Mouse (Mus musculus) forebrain, embryonic 15.5 days (tissue): ENCODE data around the gene Zbtb34. TPM values are rescaled to one million over a fixed set of nuclear protein-coding genes. Genes with fewer than 3 reads are reported as not detected.

Experiments used
- ATAC-seq: fragments of 200-750 bp; cut with Nextera tagmentation; replicated peaks from 2 replicates; pipeline ENCODE4 v1.8.0; 2017; ENCODE audit warnings: mild to moderate bottlenecking, moderate TSS enrichment, moderate library complexity
- H3K27ac ChIP-seq: fragments of 300-500 bp; sonication (generic); replicated peaks from 2 replicates; pipeline ENCODE4 v1.5.1; 2015; ENCODE audit warnings: mild to moderate bottlenecking, inconsistent platforms
- H3K27me3 ChIP-seq: fragments of 300-500 bp; sonication (generic); 2 replicates; pipeline ENCODE4 v1.6.1; 2015; ENCODE audit warnings: inconsistent platforms
- H3K36me3 ChIP-seq: fragments of 300-500 bp; sonication (generic); 2 replicates; pipeline ENCODE4 v1.6.1; 2015; ENCODE audit warnings: mild to moderate bottlenecking, inconsistent platforms
- H3K4me1 ChIP-seq: fragments of 300-500 bp; sonication (generic); 2 replicates; pipeline ENCODE4 v1.6.1; 2015; ENCODE audit warnings: inconsistent platforms
- H3K4me2 ChIP-seq: fragments of 300-500 bp; sonication (generic); replicated peaks from 2 replicates; pipeline ENCODE4 v1.6.1; 2015; ENCODE audit warnings: mild to moderate bottlenecking, inconsistent platforms
- H3K4me3 ChIP-seq: fragments of 300-500 bp; sonication (generic); 2 replicates; pipeline ENCODE4 v1.5.1; 2015; ENCODE audit warnings: mild to moderate bottlenecking, inconsistent platforms
- H3K9ac ChIP-seq: fragments of 300-500 bp; sonication (generic); replicated peaks from 2 replicates; pipeline ENCODE4 v1.6.1; 2015; ENCODE audit warnings: mild to moderate bottlenecking, inconsistent platforms
- H3K9me3 ChIP-seq: fragments of 300-500 bp; sonication (generic); 2 replicates; pipeline ENCODE4 v1.6.1; 2016; ENCODE audit warnings: inconsistent platforms
- WGBS: fragments of 180-500 bp; shearing (Covaris S2); methylation state at CpG from one replicate; pipeline ENCODE4 v1.1.7; 2015; ENCODE audit warnings: mixed read lengths; 5-methylcytosine and 5-hydroxymethylcytosine counted together
- polyA plus RNA-seq: library from polyadenylated mRNA; unstranded; fragments of >200 nt; fragmentation: Nextera tagmentation; extraction: Ambion mirVana; gene quantifications from 2 replicates; pipeline ENCODE4 v1.2.1, GENCODE M21; 2015

Gene Zbtb34
- polyA plus RNA-seq, 1 experiment from 2014 or later, result 7.1 TPM

GRCm38 (mm10) chr2:33426640-33427398 is 4.3 kb downstream of the Zbtb34 start:
- H3K27ac ChIP-seq, result peak overlapping the region; percentile 24; the same call in 1 of the 2 replicates
- H3K4me2 ChIP-seq, result no peak overlapping the region
- H3K9ac ChIP-seq, result no peak overlapping the region
- 61% methylated on average over 10 of the region's 10 CpGs for WGBS
- H3K9me3 ChIP-seq, result no peaks in the 10 kb centered on the region
- no peak overlapping the region for H3K4me3 ChIP-seq
- H3K4me1 ChIP-seq, result peaks cover 32% of the 10 kb centered on the region
- no peak for ATAC-seq
- H3K36me3 ChIP-seq, result peaks cover 10% of the 10 kb centered on the region; the same call in 1 of the 2 replicates
- no peaks in the 10 kb centered on the region for H3K27me3 ChIP-seq

DNA sequence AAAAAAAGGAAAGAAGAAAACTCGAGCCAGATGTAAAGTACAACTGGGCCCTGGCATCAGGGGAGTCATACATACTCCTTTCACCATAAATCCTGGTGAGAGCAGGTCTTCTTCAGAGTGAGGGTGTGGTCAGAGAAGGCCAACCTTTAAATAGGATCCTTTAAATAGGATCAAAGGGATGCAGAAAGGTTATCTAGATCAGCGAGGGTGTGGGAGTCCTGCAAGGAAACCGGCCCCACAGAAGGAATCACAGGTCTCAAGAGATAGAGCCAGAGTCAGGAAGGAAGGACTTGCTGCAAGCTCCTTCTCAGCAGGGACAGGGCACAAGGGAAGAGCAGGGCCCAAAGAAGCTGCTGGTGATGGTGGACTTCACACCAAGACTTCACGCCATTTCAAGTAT is 13.7 kb downstream of the Zbtb34 start:
- 0 out of 2 replicates have a peak, but pooled peaks cover 3% of the 10 kb centered on the region for H3K36me3 ChIP-seq
- no peak overlapping the region for H3K4me3 ChIP-seq
- H3K4me2 ChIP-seq, result no peak overlapping the region
- no peaks in the 10 kb centered on the region for H3K27me3 ChIP-seq
- H3K9ac ChIP-seq, result no peak overlapping the region
- ATAC-seq, result no peak
- H3K9me3 ChIP-seq, result no peaks in the 10 kb centered on the region
- H3K4me1 ChIP-seq, result no peaks in the 10 kb centered on the region
- H3K27ac ChIP-seq, result no peak overlapping the region
- 87% methylated on average over 4 of the region's 4 CpGs for WGBS

GRCm38 (mm10) chr2:33414019-33414418 is 17.1 kb downstream of the Zbtb34 start:
- no peak overlapping the region for H3K9ac ChIP-seq
- WGBS, result 96% methylated on average over 13 of the region's 13 CpGs
- no peak for ATAC-seq
- H3K4me1 ChIP-seq, result no peaks in the 10 kb centered on the region
- no peaks in the 10 kb centered on the region for H3K27me3 ChIP-seq
- no peak overlapping the region for H3K4me3 ChIP-seq
- no peak overlapping the region for H3K4me2 ChIP-seq
- H3K36me3 ChIP-seq, result peaks cover 22% of the 10 kb centered on the region; the same call in 1 of the 2 replicates
- no peak overlapping the region for H3K27ac ChIP-seq
- H3K9me3 ChIP-seq, result no peaks in the 10 kb centered on the region

- Histone ChIP-seq H3K27ac (no peak overlapping the region), H3K27me3 (no peaks in the 10 kb centered on the region), H3K4me2 (no peak overlapping the region), H3K9me3 (no peaks in the 10 kb centered on the region), H3K36me3 (peaks cover 27% of the 10 kb centered on the region), H3K9ac (no peak overlapping the region), H3K4me1 (no peaks in the 10 kb centered on the region), H3K4me3 (no peak overlapping the region)
- 73% methylated on average over 14 of the region's 14 CpGs for WGBS
- ATAC-seq, result no peak
These were observed 19.0 kb downstream of the Zbtb34 start for GRCm38 (mm10) chr2:33412111-33412510.

DNA sequence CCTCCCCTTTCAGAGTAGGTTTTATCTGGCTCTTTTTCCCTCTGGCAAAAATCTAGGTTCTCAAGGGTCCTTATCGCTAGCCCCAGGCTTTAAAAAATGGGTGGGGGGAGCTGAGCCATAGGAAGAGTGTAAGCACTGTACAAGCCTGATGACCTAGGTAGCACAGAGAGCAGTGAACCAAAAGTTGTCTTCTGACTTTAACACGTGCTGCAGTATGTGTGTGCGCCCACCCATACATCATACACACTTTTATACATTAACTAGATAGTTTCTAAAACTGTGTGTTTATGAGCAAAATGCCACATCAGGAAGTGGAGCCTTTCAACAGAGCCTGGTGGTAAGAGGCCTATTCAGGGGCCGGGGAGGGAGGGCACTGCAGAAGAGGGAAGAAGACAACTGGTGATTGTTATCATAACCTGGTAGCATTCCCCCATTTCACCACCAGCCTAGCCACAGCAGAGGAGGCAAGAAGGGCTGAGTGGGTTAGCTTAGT is 27.6 kb downstream of the Zbtb34 start:
- no peak for ATAC-seq
- Histone ChIP-seq H3K4me2 (no peak overlapping the region), H3K36me3 (peaks cover 5% of the 10 kb centered on the region; the same call in 1 of the 2 replicates), H3K9me3 (no peaks in the 10 kb centered on the region), H3K27ac (no peak overlapping the region), H3K27me3 (no peaks in the 10 kb centered on the region), H3K4me1 (peaks cover 6% of the 10 kb centered on the region; the same call in 1 of the 2 replicates), H3K9ac (no peak overlapping the region), H3K4me3 (no peak overlapping the region)
- WGBS, result 93% methylated on average over 4 of the region's 4 CpGs

DNA sequence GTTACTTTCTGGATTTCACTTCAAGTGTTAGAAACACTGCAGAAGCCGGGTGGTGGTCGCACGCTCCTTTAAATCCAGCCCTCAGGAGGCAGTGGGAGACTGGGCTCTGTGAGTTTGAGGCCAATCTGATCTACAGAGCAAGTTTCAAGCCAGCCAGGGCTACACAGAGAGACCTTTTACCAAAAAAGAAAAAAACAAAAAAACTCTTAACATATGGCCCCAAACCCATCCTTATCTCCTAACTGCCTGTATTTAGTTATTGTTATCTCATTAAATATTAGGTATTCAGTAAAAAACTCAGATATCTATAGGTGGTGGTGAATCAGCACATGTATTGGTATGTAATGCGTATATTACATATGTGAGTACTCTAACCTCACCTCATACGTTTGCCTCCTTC is 28.5 kb downstream of the Zbtb34 start:
- whole genome bisulfite sequencing, result 69% methylated on average over 5 of the region's 5 CpGs

DNA sequence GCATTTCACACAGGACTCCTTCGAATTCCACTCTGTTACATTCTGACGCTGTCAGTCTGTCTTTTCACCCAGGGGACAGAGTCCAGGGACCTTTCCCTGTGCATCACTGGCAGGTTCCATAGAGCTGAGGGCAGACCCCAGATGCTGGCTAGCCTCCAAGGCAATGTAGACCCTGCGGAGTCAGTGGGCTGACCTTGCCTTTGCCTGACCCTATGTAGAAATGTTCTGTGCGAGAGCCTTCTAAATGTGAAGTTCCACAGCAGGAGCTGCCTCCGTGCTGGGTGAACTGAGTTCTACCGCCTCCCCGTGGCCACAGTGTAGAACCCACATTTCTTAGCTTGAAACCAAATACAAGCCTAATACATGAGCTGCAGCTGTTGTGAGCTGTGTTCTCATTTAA is 28.9 kb downstream of the Zbtb34 start:
- 0 out of 2 replicates have a peak, but pooled peaks cover 3% of the 10 kb centered on the region for H3K36me3 ChIP-seq
- H3K4me3 ChIP-seq, result no peak overlapping the region
- peaks cover 6% of the 10 kb centered on the region; the same call in 1 of the 2 replicates for H3K4me1 ChIP-seq
- no peak overlapping the region for H3K27ac ChIP-seq
- peak; percentile 51; the same call in 1 of the 2 replicates for ATAC-seq
- H3K9ac ChIP-seq, result no peak overlapping the region
- WGBS, result 39% methylated on average over 7 of the region's 7 CpGs
- H3K4me2 ChIP-seq, result no peak overlapping the region
- no peaks in the 10 kb centered on the region for H3K27me3 ChIP-seq
- H3K9me3 ChIP-seq, result no peaks in the 10 kb centered on the region

More for the DNA sequence above, 28.5 kb downstream of the Zbtb34 start:
- Histone ChIP-seq H3K4me2 (no peak overlapping the region), H3K27ac (no peak overlapping the region), H3K27me3 (no peaks in the 10 kb centered on the region), H3K4me3 (no peak overlapping the region), H3K36me3 (0 out of 2 replicates have a peak, but pooled peaks cover 3% of the 10 kb centered on the region), H3K4me1 (peaks cover 6% of the 10 kb centered on the region; the same call in 1 of the 2 replicates), H3K9me3 (no peaks in the 10 kb centered on the region), H3K9ac (no peak overlapping the region)
- ATAC-seq, result no peak

DNA sequence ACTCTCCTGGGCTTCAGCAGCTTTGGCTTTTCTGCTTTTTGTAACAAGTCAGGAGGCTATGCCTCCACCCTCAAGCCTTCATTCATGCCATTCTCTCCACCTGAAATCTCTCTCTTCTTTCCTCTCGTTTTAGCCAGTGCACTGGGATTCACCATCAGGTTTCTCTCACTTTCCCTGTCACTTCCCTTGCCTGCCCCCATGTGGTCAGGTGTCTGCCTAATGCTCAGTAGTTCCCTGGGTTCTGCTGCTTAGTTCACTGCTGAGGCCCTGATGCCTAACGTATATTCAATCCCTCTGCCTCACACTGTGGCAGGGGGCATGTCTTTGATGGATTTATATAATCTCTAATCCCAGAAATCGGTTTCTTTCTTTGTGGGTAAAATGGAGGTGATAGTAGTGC is 29.9 kb downstream of the Zbtb34 start:
- H3K4me1 ChIP-seq, result peaks cover 3% of the 10 kb centered on the region; the same call in 1 of the 2 replicates
- no peaks in the 10 kb centered on the region for H3K9me3 ChIP-seq
- 36% methylated on average over 3 of the region's 3 CpGs for WGBS
- ATAC-seq, result no peak
- 0 out of 2 replicates have a peak, but pooled peaks cover 3% of the 10 kb centered on the region for H3K36me3 ChIP-seq
- no peak overlapping the region for H3K9ac ChIP-seq
- H3K4me3 ChIP-seq, result no peak overlapping the region
- H3K27ac ChIP-seq, result no peak overlapping the region
- H3K27me3 ChIP-seq, result no peaks in the 10 kb centered on the region
- H3K4me2 ChIP-seq, result no peak overlapping the region

DNA sequence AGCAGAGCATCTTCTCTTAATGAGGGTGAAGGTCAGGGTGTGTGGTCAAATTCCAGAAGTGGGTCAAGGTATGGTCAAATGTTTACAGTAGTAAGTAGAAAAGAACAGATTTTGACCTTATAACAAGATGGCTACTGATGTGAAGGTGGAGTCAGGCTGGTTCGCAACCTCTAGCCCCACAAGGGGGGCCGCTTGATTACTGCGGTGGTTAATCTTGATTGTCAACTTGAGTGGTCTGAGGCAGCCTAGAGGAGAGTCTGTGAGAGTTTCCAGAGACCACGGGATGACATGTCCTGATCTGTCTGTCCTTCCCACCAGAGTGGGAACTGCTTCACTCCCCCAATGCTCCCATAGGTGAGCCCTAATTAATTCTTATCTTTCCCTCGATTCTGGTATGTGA is 30.6 kb downstream of the Zbtb34 start:
- H3K4me3 ChIP-seq, result no peak overlapping the region
- no peak overlapping the region for H3K9ac ChIP-seq
- no peaks in the 10 kb centered on the region for H3K27me3 ChIP-seq
- H3K4me2 ChIP-seq, result no peak overlapping the region
- no peak for ATAC-seq
- no peak overlapping the region for H3K27ac ChIP-seq
- 0 out of 2 replicates have a peak, but pooled peaks cover 3% of the 10 kb centered on the region for H3K4me1 ChIP-seq
- WGBS, result 84% methylated on average over 5 of the region's 5 CpGs
- no peaks in the 10 kb centered on the region for H3K9me3 ChIP-seq
- no peaks in the 10 kb centered on the region for H3K36me3 ChIP-seq

DNA sequence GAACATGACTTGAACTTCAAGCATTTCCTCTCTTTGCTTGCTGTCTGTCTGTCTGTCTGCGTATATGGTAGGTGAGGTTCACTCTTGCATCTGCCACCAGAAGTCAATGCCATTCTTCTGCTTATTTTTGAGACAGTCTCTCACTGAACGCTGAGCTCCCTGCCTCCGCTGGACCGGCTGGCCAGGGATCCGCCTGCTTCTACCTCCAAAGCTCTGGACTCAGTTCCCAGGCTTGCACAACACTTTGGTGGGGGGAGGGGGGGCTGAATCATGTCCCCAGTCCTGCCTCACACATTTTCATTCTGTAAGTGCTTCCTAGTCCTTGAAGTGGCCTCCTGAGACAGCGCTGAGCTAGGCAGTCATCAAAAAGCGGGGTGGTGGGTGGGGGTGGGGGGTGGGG is 32.0 kb downstream of the Zbtb34 start:
- no peak for ATAC-seq
- no peak overlapping the region for H3K4me3 ChIP-seq
- peaks cover 6% of the 10 kb centered on the region for H3K4me1 ChIP-seq
- no peaks in the 10 kb centered on the region for H3K36me3 ChIP-seq
- no peak overlapping the region for H3K9ac ChIP-seq
- no peaks in the 10 kb centered on the region for H3K27me3 ChIP-seq
- 85% methylated on average over 7 of the region's 7 CpGs for WGBS
- no peak overlapping the region for H3K4me2 ChIP-seq
- H3K27ac ChIP-seq, result no peak overlapping the region
- no peaks in the 10 kb centered on the region for H3K9me3 ChIP-seq

GRCm38 (mm10) chr2:33397036-33397435 is 34.1 kb downstream of the Zbtb34 start:
- WGBS, result 72% methylated on average over 4 of the region's 4 CpGs
- H3K4me1 ChIP-seq, result peaks cover 11% of the 10 kb centered on the region
- no peak overlapping the region for H3K4me3 ChIP-seq
- no peaks in the 10 kb centered on the region for H3K27me3 ChIP-seq
- no peaks in the 10 kb centered on the region for H3K36me3 ChIP-seq
- no peak overlapping the region for H3K9ac ChIP-seq
- H3K27ac ChIP-seq, result no peak overlapping the region
- no peak for ATAC-seq
- no peak overlapping the region for H3K4me2 ChIP-seq
- no peaks in the 10 kb centered on the region for H3K9me3 ChIP-seq

GRCm38 (mm10) chr2:33395053-33395452 is 36.1 kb downstream of the Zbtb34 start:
- 92% methylated on average over 2 of the region's 2 CpGs for WGBS
- ATAC-seq, result no peak
- Histone ChIP-seq H3K27ac (no peak overlapping the region), H3K4me2 (no peak overlapping the region), H3K4me1 (peaks cover 11% of the 10 kb centered on the region), H3K9me3 (no peaks in the 10 kb centered on the region), H3K9ac (no peak overlapping the region), H3K36me3 (no peaks in the 10 kb centered on the region), H3K27me3 (no peaks in the 10 kb centered on the region), H3K4me3 (no peak overlapping the region)
